Mouse (Mus musculus) right cerebral cortex, adult 18-20 months (tissue): Measurements from ENCODE around the gene Sdk2.

Experiments used
- DNase-seq: peaks from one replicate; pipeline ENCODE4 v3.0.0; 2022; ENCODE audit warnings: mixed read lengths

The Sdk2 gene

GRCm38 (mm10) chr11:113731945-113732612 lies 334.8 kb downstream of the Sdk2 start:
- DNase-seq: no peak

DNA sequence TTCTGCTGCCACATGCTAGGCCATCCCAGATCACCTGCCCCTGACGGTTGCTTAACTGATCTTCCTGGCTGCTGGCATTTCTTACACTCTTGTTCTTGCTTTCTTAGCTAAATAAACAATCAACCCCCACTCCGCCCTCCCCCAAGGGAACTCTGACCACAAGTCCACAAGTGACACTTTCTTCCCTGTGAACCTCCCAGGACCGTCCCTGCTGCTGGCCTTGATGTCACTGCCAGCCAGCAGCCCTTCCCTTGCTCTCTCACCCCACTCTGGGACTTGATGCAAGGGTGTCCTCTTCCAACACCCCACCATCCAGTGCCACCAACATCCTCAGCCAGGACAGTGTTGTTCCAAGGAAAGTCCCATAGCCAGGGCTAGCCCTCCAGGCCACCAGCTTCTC lies 336.0 kb downstream of the Sdk2 start:
- no peak for DNase-seq

- DNase-seq: no peak
Observed at GRCm38 (mm10) chr11:113729917-113730316, 336.9 kb downstream of the Sdk2 start.

DNA sequence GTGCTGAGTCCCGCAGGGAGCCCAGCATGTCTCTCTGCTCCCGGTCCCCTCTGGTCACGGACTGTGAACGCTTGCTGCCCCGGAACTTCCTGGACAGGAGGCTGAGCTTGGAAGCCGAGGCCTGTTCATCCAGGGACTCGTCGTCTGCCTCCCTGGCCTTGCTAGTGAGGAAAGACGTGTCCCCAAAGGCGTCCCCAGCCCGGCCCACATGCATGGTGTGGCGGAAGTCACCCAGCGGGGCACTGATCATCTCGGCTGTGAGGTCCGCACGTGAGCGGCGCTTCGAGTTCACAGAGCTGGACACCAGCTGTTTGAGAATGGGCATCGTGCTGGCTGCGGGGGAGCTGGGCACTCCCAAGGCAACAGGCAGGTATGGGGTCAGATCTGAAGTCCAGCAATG lies 337.6 kb downstream of the Sdk2 start:
- no peak for DNase-seq

- DNase-seq: no peak
Observed at GRCm38 (mm10) chr11:113727992-113728391, 338.9 kb downstream of the Sdk2 start.

GRCm38 (mm10) chr11:113726994-113727888 lies 339.6 kb downstream of the Sdk2 start:
- no peak for DNase-seq
